Mouse (Mus musculus) urinary bladder, adult 2 months (tissue): Measurements from ENCODE around the gene Phospho1. TPM values are rescaled to one million over a fixed set of nuclear protein-coding genes. Genes with fewer than 3 reads are reported as not detected.
"Not testable (repeated sequence)": the region's sequence is repeated elsewhere in the genome, so short reads cannot be mapped to it uniquely, and the experiment has no call there.

ENCODE experiments used
- DNase-seq: peaks from one replicate; pipeline ENCODE4 v3.0.0; 2022; ENCODE audit warnings: low spot score
- polyA plus RNA-seq: library from polyadenylated mRNA; depleted of rRNA; stranded (reverse); fragments of >200 nt; gene quantifications from 2 replicates; pipeline ENCODE4 v1.2.3, GENCODE M21; 2012; rRNA removed

Gene Phospho1
- polyA plus RNA-seq, 1 experiment = 33.2 TPM

GRCm38 (mm10) chr11:95859468-95859855, 35.2 kb downstream of the Phospho1 start:
- DNase-seq = no peak

GRCm38 (mm10) chr11:95860071-95860490, 35.8 kb downstream of the Phospho1 start:
- no peak for DNase-seq

GRCm38 (mm10) chr11:95861397-95861796, 37.1 kb downstream of the Phospho1 start:
- DNase-seq = no peak

GRCm38 (mm10) chr11:95869442-95869841, 45.1 kb downstream of the Phospho1 start:
- DNase-seq = no peak

- DNase-seq = no peak
These were observed 45.7 kb downstream of the Phospho1 start for GRCm38 (mm10) chr11:95869918-95870470.

GRCm38 (mm10) chr11:95875804-95876203, 51.5 kb downstream of the Phospho1 start:
- no peak for DNase-seq

- DNase-seq = no peak
These were observed 52.0 kb downstream of the Phospho1 start for GRCm38 (mm10) chr11:95876296-95876695.

GRCm38 (mm10) chr11:95879861-95880260, 55.6 kb downstream of the Phospho1 start:
- not testable (repeated sequence) for DNase-seq

Other genes starting within 250 kb of the Phospho1 start
- 4.1 and 4.2 TPM in 2 replicates for gene Ngfr, start 236.8 kb upstream of the Phospho1 start, polyA plus RNA-seq
- gene Phb, start 157.5 kb upstream of the Phospho1 start, polyA plus RNA-seq = 160 and 185 TPM in 2 replicates
- 20.8 and 30.7 TPM in 2 replicates for gene Zfp652, start 111.8 kb upstream of the Phospho1 start, polyA plus RNA-seq
- gene B130006D01Rik, start 100.9 kb upstream of the Phospho1 start, polyA plus RNA-seq = 0.15 and 0.19 TPM in 2 replicates
- gene Gngt2, start 12.7 kb downstream of the Phospho1 start, polyA plus RNA-seq = 21.0 and 24.5 TPM in 2 replicates
- 8.1 and 10.1 TPM in 2 replicates for gene Abi3, start 18.0 kb downstream of the Phospho1 start, polyA plus RNA-seq
- gene B4galnt2, start 90.4 kb downstream of the Phospho1 start, polyA plus RNA-seq = not detected in 2 replicates
- gene Igf2bp1, start 181.4 kb downstream of the Phospho1 start, polyA plus RNA-seq = 0.33 and 0.41 TPM in 2 replicates
- gene Gip, start 200.0 kb downstream of the Phospho1 start, polyA plus RNA-seq = not detected in 2 replicates
- 50.3 and 53.7 TPM in 2 replicates for gene Snf8, start 210.4 kb downstream of the Phospho1 start, polyA plus RNA-seq
- gene Ube2z, start 240.9 kb downstream of the Phospho1 start, polyA plus RNA-seq = 56.8 and 65.1 TPM in 2 replicates